Mouse (Mus musculus) mouse embryonic stem cell (cell line): ENCODE results near the gene Fkbp6.
"Not testable (repeated sequence)": the region's sequence is repeated elsewhere in the genome, so short reads cannot be mapped to it uniquely, and the experiment has no call there.

Source experiments
- in situ Hi-C, 2 experiments: fragments of 300-500 bp; cut with MboI; formaldehyde crosslinking; loops; 1 replicate in 1 of 2; 3 replicates in 1 of 2; pipeline ENCODE4 v1.14.3; 2019 to 2020; ENCODE audit warnings: low sequenced_read_pairs in 2 of 2, low pct_unique_long_range_greater_than_20kb in 1 of 2, mixed read lengths in 1 of 2; ENCODE audit not compliant: unreplicated experiment in 1 of 2

Fkbp6 gene

DNA sequence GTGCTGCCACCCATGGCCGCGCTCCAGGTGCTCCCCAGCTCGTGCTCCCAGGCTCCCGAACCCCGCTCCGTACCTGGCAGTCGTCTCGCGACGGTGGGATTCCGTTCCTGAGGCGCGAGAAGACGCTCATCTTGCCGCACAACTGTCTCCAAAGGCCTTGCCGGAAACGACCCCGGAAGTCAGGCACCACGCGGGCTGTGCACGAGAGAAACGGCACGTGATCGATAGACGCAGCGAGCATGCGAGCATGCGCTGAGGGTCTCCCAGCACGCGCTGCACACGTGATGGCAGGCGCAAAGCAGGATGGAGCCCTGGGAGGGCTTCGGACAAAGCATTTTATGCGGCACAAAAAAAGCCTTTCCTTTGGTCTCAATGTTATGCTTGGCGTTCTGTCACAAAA is at the start of gene Fkbp6:
TSS of gene Fkbp6 (minus strand) at position 183 of the 400 bp plus-strand sequence.
- in situ Hi-C loops, result no loop called here

DNA sequence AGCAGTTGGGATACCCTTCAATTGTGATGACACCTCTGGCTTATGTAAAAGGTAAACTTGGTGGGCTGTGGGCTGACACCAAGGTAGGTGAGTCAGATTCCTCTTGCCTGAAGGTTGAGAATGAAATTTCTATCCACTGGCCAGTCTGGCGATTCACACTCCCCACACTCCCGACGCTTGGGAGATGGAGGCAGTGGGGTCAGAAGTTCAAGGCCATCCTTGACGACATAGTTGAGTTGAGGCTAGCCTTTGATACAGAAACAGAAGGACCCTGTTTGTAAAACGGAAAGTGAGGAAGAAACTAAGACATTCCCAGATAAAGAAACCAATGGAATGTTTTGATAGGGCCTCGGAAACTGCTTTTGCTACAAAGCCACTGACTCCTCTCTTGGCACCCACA is 49.5 kb upstream of the Fkbp6 start:
- in situ Hi-C loops, result no loop called here

DNA sequence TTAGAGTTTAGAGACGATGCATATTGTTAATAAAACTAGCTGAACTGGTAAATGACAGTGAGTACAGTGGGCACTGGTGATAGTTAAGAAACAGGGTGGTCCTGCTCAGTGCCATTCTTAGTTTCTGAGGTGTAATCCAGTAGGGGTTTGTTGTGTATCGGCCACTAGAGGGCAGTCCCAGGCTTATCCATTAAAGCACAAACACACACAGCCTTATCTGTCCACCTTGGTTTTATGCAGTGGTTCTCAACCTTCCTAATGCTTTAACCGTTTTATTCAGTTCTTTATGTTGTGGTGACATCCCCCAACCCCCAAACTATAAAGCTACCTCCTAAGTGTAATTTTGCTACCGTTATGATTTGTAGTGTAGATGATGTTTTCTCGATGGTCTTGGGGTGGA is 46.0 kb upstream of the Fkbp6 start:
- in situ Hi-C loops, result no loop called here

- in situ Hi-C loops, result no loop called here
Observed at GRCm38 (mm10) chr5:135394004-135394823, 44.4 kb upstream of the Fkbp6 start, which contains the start of gene Pom121. Gene Pom121, minus strand, starts transcription at chr5:135394546.

DNA sequence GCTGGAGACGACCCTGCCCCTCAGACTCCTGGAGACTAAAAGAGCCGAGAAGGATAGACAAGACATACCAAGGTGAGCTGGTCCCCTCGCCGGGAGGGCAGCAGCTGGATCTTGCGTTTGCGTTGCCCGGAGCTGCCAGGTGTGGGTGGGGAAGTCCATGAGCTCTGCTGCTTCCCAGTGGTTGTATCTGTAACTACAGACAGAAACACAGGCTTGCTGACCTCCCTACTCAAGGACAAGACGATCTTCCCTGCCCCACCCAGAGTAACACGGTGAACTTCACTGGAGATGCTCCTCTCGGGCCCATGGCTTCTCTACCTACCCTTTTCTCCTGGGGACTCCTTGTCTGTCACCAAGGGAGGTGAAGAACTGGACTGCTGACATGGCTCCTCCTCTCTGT is 33.9 kb upstream of the Fkbp6 start:
- in situ Hi-C loops, result no loop called here

- in situ Hi-C loops, result no loop called here
Observed at GRCm38 (mm10) chr5:135382746-135383145, 32.9 kb upstream of the Fkbp6 start.

DNA sequence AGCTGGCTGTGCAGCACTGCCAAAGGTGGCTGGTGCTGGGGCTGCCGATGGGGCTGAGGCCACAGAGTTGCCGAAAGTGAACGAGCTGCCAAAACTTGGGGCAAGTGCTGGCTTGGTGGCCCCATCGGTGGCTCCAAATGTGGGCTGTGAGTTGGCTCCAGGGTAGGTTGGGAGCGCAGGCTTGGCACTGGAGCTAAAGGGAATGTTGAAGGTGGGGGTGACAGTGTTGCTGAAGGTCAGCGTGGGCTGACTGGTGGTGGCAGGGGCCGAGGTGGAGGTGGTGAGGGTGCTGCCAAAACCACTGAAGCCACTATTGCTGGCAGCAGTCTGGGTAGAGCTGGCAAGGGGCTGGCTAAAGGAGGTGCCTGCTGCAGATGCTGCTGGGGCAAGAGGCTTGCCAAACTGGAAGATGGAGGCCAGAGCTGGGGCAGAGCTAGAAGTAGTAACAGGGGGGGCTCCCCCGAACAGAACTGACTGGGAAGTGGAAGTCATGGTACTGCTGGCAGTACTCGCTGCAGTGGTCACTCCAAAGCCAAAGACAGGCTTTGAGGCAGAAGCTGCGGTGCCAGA is 31.6 kb upstream of the Fkbp6 start:
- in situ Hi-C loops, result no loop called here

GRCm38 (mm10) chr5:135380681-135381080 is 30.8 kb upstream of the Fkbp6 start:
- in situ Hi-C loops, result no loop called here

- in situ Hi-C loops, result no loop called here
Observed at GRCm38 (mm10) chr5:135376341-135376740, 26.5 kb upstream of the Fkbp6 start.

DNA sequence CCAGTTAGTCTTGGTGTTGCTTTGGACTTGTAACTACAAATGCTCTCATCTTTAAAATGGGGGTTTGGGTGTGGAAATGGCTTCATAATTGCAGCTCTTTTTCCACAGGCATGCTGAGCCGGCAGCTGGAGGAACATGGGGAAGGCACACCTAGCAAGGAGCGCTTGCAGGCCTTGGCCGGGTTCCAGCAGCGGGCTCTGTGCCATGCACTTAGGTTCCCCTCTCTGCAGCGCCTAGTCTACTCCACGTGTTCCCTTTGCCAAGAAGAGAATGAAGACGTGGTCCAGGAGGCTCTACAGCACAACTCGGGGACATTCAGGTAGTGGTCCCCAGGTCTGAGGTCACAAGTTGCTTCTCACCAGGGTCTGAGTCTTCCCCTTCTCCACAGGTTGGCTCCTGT is 25.3 kb upstream of the Fkbp6 start:
- in situ Hi-C loops, result no loop called here

GRCm38 (mm10) chr5:135373601-135374000 is 23.8 kb upstream of the Fkbp6 start:
- in situ Hi-C loops, result no loop called here

- in situ Hi-C loops, result no loop called here
Observed at GRCm38 (mm10) chr5:135371195-135371594, 21.4 kb upstream of the Fkbp6 start.

DNA sequence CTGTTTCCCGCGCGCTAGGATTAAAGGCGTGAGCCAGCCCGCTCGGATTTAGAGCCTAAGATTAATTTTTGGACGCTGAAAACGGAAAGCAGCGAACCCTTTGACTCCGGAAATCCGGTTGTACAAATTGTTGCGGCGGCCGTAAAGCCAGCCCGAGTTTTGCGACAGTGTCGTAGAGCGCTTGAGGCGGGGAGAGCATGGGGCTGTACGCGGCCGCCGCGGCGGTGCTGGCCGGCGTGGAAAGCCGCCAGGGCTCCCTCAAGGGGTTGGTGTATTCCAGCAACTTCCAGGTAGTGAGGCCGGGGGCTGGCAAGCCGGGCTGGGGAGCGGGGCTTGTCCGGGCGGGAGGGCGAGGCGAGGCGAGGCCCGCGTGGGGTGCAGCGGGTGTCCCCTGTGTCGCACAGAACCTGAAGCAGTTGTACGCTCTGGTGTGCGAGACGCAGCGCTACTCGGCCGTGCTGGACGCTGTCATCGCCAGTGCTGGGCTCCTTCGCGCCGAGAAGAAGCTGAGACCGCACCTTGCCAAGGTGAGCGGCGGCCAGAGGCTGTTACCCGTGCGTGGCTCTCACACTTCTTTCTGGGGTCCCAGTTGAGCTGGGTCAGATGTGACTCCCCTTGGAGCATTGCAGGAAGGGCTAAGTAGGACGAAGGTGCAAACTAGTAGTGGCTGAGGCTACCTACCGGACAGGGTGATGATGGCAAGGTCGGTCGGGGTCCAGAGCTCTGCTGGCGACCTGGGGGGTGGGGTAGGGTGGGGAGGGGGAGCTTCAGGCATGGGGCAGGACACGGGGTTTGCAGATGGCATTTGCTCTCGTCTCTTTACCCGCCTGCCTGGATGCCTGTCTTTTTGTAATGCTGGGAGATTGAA is 20.2 kb upstream of the Fkbp6 start, which contains the start of gene Nsun5:
TSS of gene Nsun5 (plus strand) at position 167 of the 868 bp plus-strand sequence.
- in situ Hi-C loops, result no loop called here

DNA sequence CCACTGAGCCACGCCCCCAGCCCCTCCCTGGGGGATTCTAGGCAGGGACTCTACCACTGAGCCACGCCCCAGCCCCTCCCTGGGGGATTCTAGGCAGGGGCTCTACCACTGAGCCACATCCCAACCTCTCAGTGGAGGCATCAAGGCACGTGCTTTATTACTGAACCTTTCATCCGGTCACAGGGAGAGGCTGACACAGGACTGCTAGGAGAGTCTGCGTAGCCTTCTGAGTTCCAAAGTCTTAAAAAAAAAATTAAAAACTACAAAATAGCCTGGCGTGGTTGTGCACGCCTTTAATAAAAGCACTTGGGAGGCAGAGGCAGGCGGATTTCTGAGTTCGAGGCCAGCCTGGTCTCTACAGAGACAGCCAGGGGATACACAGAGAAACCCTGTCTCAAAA is 19.4 kb upstream of the Fkbp6 start:
- in situ Hi-C loops, result not testable (repeated sequence)

- in situ Hi-C loops, result no loop called here
Observed at GRCm38 (mm10) chr5:135368312-135368711, 18.5 kb upstream of the Fkbp6 start.

- in situ Hi-C loops, result no loop called here
Observed at GRCm38 (mm10) chr5:135367841-135368240, 18.0 kb upstream of the Fkbp6 start.

GRCm38 (mm10) chr5:135363540-135363939 is 13.7 kb upstream of the Fkbp6 start:
- in situ Hi-C loops, result no loop called here

DNA sequence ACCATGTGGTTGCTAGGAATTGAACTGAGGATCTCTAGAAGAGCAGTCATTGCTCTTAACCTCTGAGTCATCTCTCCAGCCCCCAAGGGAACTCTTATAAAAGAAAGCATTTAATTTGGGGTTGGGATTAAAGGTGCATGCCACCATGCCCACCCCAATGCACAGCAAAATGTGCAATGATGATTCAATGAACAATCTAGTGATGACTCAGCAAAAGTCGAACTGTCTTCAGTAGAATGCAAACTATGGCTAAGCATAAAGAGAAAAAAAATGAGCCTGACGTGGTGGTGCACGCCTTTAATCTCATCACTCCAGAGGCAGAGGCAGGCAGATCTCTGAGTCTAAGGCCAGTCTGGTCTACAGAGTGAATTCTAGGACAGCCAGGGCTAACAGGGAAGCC is 12.7 kb upstream of the Fkbp6 start:
- in situ Hi-C loops, result no loop called here

GRCm38 (mm10) chr5:135359772-135360171 is 9.9 kb upstream of the Fkbp6 start:
- in situ Hi-C loops, result no loop called here
